Mouse (Mus musculus): Measurements from ENCODE around the gene Amz1. TPM values are rescaled to one million over a fixed set of nuclear protein-coding genes. Genes with fewer than 3 reads are reported as not detected.

Amz1 gene
- 1.2 and 1.3 TPM in 2 replicates for polyA plus RNA-seq (2015; fragmentation: Nextera tagmentation; extraction: Ambion mirVana)

DNA sequence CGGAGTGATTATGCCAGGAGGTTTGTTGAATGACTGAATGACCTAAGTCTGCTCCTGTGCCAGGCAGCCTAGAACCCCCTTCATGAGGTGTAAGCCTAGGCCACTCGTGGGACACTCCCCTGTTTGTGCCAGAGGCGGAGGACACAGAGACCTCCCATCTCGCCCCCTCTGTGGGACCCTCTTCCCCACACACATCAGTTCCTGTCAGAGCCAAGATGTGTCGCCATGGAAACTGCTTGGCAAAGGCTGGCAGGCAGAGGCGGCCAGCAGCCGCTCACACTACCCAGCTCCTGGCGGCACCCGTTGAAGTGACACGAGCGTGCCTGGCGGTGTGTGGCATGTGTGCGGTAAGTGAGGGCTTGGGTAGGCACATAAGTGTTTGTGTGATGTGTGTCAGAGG is at the start of gene Amz1:
Gene Amz1 (plus strand): TSS at position 306 of the 400 bp plus-strand sequence.
- H3K9me3 ChIP-seq (ENCODE audit: control insufficient read depth), result no peaks in the 10 kb centered on the region
- no peak within 1 kb of the TSS for H3K27ac ChIP-seq (ENCODE audit: low read depth, low read length)
- H3K4me2 ChIP-seq (replicated peaks; ENCODE audit: low read depth), result no peak within 1 kb of the TSS
- H3K36me3 ChIP-seq (ENCODE audit: control insufficient read depth, insufficient read depth), result peaks cover 9% of the 10 kb centered on the region
- no peak within 1 kb of the TSS for H3K4me3 ChIP-seq (ENCODE audit: low read depth, low read length)
- TF ChIP-seq CTCF (IDR thresholded peaks at IDR 0.05; ENCODE audit: low read depth), result no peak
- no peak for ATAC-seq
- no peaks in the 10 kb centered on the region for H3K4me1 ChIP-seq (replicated peaks; ENCODE audit: control insufficient read depth, insufficient read depth, low read length)
- 81% methylated on average over 13 of the region's 13 CpGs for WGBS
- H3K9ac ChIP-seq (ENCODE audit: low read depth, low read length), result no peak within 1 kb of the TSS
- no peaks in the 10 kb centered on the region for H3K27me3 ChIP-seq (replicated peaks; ENCODE audit: control insufficient read depth, insufficient read depth, low read length)

DNA sequence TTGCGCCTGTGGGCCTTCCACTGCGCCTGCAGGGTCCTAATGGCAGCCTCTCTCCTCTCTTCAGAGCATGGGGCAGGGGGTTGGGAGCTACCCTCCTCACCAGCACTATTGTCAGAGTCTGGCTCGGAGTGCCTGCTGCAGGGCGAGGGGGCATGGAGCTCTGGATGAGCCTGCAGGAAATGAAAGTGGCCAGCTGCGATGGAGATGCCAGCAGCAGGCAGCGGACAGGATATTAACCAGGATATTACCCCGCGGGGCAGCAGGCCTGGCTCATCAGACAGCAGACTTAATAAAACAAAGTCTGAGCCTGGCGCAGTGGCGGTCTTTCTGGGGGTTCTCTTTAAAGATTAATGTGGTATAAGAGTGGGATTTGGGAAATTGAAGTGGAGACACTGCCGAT is 48.8 kb upstream of the Amz1 start:
- Histone ChIP-seq H3K9me3 (ENCODE audit: control insufficient read depth) (no peaks in the 10 kb centered on the region), H3K4me3 (ENCODE audit: low read depth, low read length) (no peak overlapping the region), H3K27me3 (replicated peaks; ENCODE audit: control insufficient read depth, insufficient read depth, low read length) (no peaks in the 10 kb centered on the region), H3K27ac (ENCODE audit: low read depth, low read length) (no peak overlapping the region), H3K9ac (ENCODE audit: low read depth, low read length) (no peak overlapping the region), H3K4me2 (replicated peaks; ENCODE audit: low read depth) (no peak overlapping the region), H3K36me3 (ENCODE audit: control insufficient read depth, insufficient read depth) (peaks cover 37% of the 10 kb centered on the region; the same call in 1 of the 2 replicates), H3K4me1 (replicated peaks; ENCODE audit: control insufficient read depth, insufficient read depth, low read length) (no peaks in the 10 kb centered on the region)
- TF ChIP-seq CTCF (IDR thresholded peaks at IDR 0.05; ENCODE audit: low read depth), result no peak
- ATAC-seq, result no peak
- WGBS, result 81% methylated on average over 11 of the region's 11 CpGs

DNA sequence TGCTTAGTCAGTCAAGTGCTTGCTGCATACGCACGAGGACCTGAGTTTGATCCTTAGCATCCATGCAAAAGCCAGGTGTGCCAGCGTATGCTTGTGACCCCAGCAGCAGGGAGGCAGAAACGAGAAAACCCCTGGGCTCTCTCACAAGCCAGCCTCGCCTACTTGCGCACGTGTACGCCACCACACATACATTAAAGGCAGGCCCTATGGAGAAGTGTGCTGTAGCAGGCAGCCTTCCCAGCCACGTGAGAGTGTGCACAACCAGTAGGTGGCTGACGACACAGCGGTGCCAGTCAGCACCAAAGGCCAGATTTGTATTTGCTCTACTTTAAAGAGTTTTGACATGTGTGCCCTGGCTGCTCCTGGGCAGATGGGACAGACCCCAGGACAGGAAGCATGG is 48.3 kb upstream of the Amz1 start:
- peaks cover 33% of the 10 kb centered on the region; the same call in 1 of the 2 replicates for H3K36me3 ChIP-seq (ENCODE audit: control insufficient read depth, insufficient read depth)
- no peak overlapping the region for H3K27ac ChIP-seq (ENCODE audit: low read depth, low read length)
- 89% methylated on average over 11 of the region's 11 CpGs for WGBS
- no peak for ATAC-seq
- H3K27me3 ChIP-seq (replicated peaks; ENCODE audit: control insufficient read depth, insufficient read depth, low read length), result no peaks in the 10 kb centered on the region
- no peaks in the 10 kb centered on the region for H3K9me3 ChIP-seq (ENCODE audit: control insufficient read depth)
- no peak overlapping the region for H3K4me3 ChIP-seq (ENCODE audit: low read depth, low read length)
- H3K4me2 ChIP-seq (replicated peaks; ENCODE audit: low read depth), result no peak overlapping the region
- no peak overlapping the region for H3K9ac ChIP-seq (ENCODE audit: low read depth, low read length)
- no peaks in the 10 kb centered on the region for H3K4me1 ChIP-seq (replicated peaks; ENCODE audit: control insufficient read depth, insufficient read depth, low read length)
- no peak for TF ChIP-seq CTCF (IDR thresholded peaks at IDR 0.05; ENCODE audit: low read depth)

DNA sequence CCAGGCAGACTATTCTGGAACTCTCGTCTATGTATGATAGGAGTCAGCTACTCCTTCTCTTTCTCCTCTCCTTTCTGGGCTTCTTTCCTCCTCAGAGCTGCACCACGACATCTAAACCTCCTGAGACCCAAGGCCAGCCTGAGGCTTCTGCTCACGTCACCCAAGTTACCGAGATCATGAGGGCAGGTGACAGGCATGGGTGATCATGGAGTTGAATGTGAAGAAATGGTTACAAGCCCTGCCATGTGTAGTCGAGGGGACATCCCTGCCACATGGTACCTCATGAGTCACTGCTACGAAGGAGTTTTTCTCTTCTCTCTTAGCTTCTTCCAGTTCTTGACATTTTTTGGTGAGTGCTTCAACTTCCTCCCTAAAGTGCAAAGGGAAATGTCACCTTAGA is 46.8 kb upstream of the Amz1 start:
- no peak for TF ChIP-seq CTCF (IDR thresholded peaks at IDR 0.05; ENCODE audit: low read depth)
- WGBS, result 89% methylated on average over 6 of the region's 6 CpGs
- Histone ChIP-seq H3K4me3 (ENCODE audit: low read depth, low read length) (no peak overlapping the region), H3K4me1 (replicated peaks; ENCODE audit: control insufficient read depth, insufficient read depth, low read length) (no peaks in the 10 kb centered on the region), H3K9me3 (ENCODE audit: control insufficient read depth) (no peaks in the 10 kb centered on the region), H3K36me3 (ENCODE audit: control insufficient read depth, insufficient read depth) (peaks cover 28% of the 10 kb centered on the region; the same call in 1 of the 2 replicates), H3K27ac (ENCODE audit: low read depth, low read length) (no peak overlapping the region), H3K9ac (ENCODE audit: low read depth, low read length) (no peak overlapping the region), H3K4me2 (replicated peaks; ENCODE audit: low read depth) (no peak overlapping the region), H3K27me3 (replicated peaks; ENCODE audit: control insufficient read depth, insufficient read depth, low read length) (no peaks in the 10 kb centered on the region)
- no peak for ATAC-seq

DNA sequence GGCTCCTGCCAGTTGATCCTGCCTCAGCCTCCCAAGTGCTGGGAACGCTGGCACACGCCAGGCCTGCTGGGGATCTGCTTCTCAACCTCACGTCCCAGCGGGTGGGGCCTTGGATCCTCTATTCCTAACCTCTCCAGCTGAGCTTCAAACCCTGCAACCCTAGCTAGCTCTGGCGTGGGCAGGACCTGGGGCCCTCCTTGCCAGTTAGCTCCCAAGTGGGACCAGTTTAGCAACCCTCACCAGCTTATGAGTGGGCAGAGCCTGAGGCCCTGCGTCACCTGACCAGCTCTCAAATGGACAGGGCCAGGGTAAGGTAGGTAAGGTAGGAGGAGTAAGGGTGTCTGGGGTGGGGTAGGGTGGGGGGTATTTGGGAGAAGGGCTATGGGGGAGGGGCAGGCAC is 43.9 kb upstream of the Amz1 start:
- WGBS, result 85% methylated on average over 6 of the region's 6 CpGs
- H3K9ac ChIP-seq (ENCODE audit: low read depth, low read length), result no peak overlapping the region
- no peak overlapping the region for H3K27ac ChIP-seq (ENCODE audit: low read depth, low read length)
- H3K4me2 ChIP-seq (replicated peaks; ENCODE audit: low read depth), result no peak overlapping the region
- H3K9me3 ChIP-seq (ENCODE audit: control insufficient read depth), result no peaks in the 10 kb centered on the region
- no peak for ATAC-seq
- no peak for TF ChIP-seq CTCF (IDR thresholded peaks at IDR 0.05; ENCODE audit: low read depth)
- no peak overlapping the region for H3K4me3 ChIP-seq (ENCODE audit: low read depth, low read length)
- H3K36me3 ChIP-seq (ENCODE audit: control insufficient read depth, insufficient read depth), result peaks cover 23% of the 10 kb centered on the region; the same call in 1 of the 2 replicates
- H3K27me3 ChIP-seq (replicated peaks; ENCODE audit: control insufficient read depth, insufficient read depth, low read length), result no peaks in the 10 kb centered on the region
- H3K4me1 ChIP-seq (replicated peaks; ENCODE audit: control insufficient read depth, insufficient read depth, low read length), result no peaks in the 10 kb centered on the region

DNA sequence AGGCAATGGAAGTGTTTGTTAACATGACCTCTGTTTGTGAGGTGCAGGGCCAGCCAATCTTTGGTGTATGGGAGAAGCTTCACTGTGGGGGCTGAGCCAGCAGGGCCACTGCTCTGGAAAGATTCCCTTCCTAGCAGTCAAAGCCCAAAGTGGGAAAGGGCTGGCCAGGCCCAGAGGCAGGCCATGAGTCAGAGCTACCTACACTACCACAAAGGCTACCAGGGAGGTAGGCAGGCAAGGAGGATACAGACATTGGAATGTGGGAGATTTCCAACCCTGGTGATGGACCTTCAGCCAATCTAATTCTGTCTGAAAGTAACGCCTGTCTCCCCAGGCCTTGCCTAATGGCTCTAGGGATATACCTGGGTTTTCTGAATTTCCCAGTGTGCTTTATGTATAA is 43.0 kb upstream of the Amz1 start:
- Histone ChIP-seq H3K27ac (ENCODE audit: low read depth, low read length) (no peak overlapping the region), H3K4me3 (ENCODE audit: low read depth, low read length) (no peak overlapping the region), H3K4me2 (replicated peaks; ENCODE audit: low read depth) (no peak overlapping the region), H3K9me3 (ENCODE audit: control insufficient read depth) (no peaks in the 10 kb centered on the region), H3K27me3 (replicated peaks; ENCODE audit: control insufficient read depth, insufficient read depth, low read length) (no peaks in the 10 kb centered on the region), H3K9ac (ENCODE audit: low read depth, low read length) (no peak overlapping the region), H3K36me3 (ENCODE audit: control insufficient read depth, insufficient read depth) (peaks cover 20% of the 10 kb centered on the region; the same call in 1 of the 2 replicates), H3K4me1 (replicated peaks; ENCODE audit: control insufficient read depth, insufficient read depth, low read length) (no peaks in the 10 kb centered on the region)
- no peak for TF ChIP-seq CTCF (IDR thresholded peaks at IDR 0.05; ENCODE audit: low read depth)
- ATAC-seq, result no peak
- WGBS, result 91% methylated on average over 1 of the region's 1 CpGs

DNA sequence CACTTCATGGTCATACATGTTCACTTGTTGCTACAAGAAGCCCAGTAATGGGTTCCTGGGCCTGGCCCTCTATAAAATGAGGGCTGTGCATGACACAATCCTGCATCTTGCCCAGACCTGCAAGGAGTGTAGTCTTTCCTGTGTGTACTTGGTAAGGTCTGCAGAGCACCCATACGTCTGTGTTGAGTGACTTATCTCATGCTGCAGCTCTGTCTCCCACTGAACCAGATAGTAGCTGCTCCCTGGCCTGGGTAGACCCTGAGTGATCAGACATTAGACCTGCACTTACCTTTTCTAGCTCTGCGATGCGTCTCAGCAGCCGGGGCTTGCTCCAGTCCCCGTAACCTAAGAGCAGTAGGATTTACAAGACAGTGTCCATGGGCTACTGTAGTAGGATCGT is 41.8 kb upstream of the Amz1 start:
- H3K9me3 ChIP-seq (ENCODE audit: control insufficient read depth), result no peaks in the 10 kb centered on the region
- no peak overlapping the region for H3K4me3 ChIP-seq (ENCODE audit: low read depth, low read length)
- H3K4me1 ChIP-seq (replicated peaks; ENCODE audit: control insufficient read depth, insufficient read depth, low read length), result no peaks in the 10 kb centered on the region
- WGBS, result 93% methylated on average over 6 of the region's 6 CpGs
- H3K27ac ChIP-seq (ENCODE audit: low read depth, low read length), result no peak overlapping the region
- peaks cover 22% of the 10 kb centered on the region; the same call in 1 of the 2 replicates for H3K36me3 ChIP-seq (ENCODE audit: control insufficient read depth, insufficient read depth)
- no peak for TF ChIP-seq CTCF (IDR thresholded peaks at IDR 0.05; ENCODE audit: low read depth)
- no peak for ATAC-seq
- H3K9ac ChIP-seq (ENCODE audit: low read depth, low read length), result no peak overlapping the region
- H3K27me3 ChIP-seq (replicated peaks; ENCODE audit: control insufficient read depth, insufficient read depth, low read length), result no peaks in the 10 kb centered on the region
- H3K4me2 ChIP-seq (replicated peaks; ENCODE audit: low read depth), result no peak overlapping the region
